Mouse (Mus musculus) bone marrow, adult 2 months (tissue): ENCODE measurements around the gene Cth. TPM values are rescaled to one million over a fixed set of nuclear protein-coding genes. Genes with fewer than 3 reads are reported as not detected.

Experiments
- H3K27ac ChIP-seq: fragments of 200-500 bp; 2 replicates; pipeline ENCODE4 v1.5.1; 2012; ENCODE audit warnings: low read depth, mild to moderate bottlenecking, control low read depth, inconsistent platforms, low read length; ENCODE audit not compliant: control insufficient read depth, poor library complexity, insufficient read depth
- H3K4me1 ChIP-seq: fragments of 200-500 bp; 2 replicates; pipeline ENCODE4 v1.6.1; 2011; ENCODE audit warnings: low read length; ENCODE audit not compliant: control insufficient read depth, insufficient read depth
- H3K4me3 ChIP-seq: fragments of 200-500 bp; replicated peaks from 2 replicates; pipeline ENCODE3; 2011; ENCODE audit warnings: mild to moderate bottlenecking, low read depth, low read length, control low read depth; ENCODE audit not compliant: control insufficient read depth
- CTCF ChIP-seq: fragments of 200-500 bp; IDR thresholded peaks from 2 replicates; pipeline ENCODE4 v1.5.1; 2011; ENCODE audit warnings: low read length, control low read depth; ENCODE audit not compliant: control insufficient read depth, insufficient read depth
- POLR2A ChIP-seq: fragments of 200-500 bp; IDR thresholded peaks from 2 replicates; pipeline ENCODE4 v1.6.1; 2011; ENCODE audit warnings: low read depth, mild to moderate bottlenecking, control low read depth, low read length, borderline replicate concordance; ENCODE audit not compliant: control insufficient read depth
- WGBS: fragments of 180-500 bp; shearing (Covaris S2); methylation state at CpG from one replicate; pipeline ENCODE4 v1.1.7; 2018; 5-methylcytosine and 5-hydroxymethylcytosine counted together
- polyA plus RNA-seq: library from polyadenylated mRNA; stranded (reverse); fragments of >200 nt; gene quantifications from 2 replicates; pipeline ENCODE4 v1.2.4, GENCODE M21; 2011; ENCODE audit warnings: low replicate concordance; ENCODE audit not compliant: missing spikeins, insufficient read depth, insufficient read length

Gene Cth
- polyA plus RNA-seq, 1 experiment = 23.4 TPM

DNA sequence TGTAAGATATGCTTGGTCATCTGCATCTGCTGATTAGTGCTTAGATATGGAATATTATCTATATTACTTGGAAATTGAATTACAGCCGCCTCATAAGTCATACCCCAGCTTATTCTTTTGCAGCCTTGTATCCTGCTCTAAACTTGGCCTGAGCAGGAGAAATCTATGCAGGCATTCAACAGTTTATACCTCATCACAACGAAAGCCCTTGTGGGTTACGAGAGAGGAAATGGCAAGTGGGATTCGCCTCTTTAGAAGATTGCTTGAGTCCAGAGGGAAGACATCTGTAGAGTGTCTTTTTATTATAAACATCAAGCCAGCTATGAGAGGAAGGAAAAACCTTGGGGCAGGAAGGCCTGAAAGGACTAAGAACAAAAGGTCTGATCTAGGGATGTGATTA lies 52.0 kb downstream of the Cth start:
- WGBS = 68% methylated on average over 4 of the region's 4 CpGs
- TF ChIP-seq CTCF = no peak
- no peak for TF ChIP-seq POLR2A

DNA sequence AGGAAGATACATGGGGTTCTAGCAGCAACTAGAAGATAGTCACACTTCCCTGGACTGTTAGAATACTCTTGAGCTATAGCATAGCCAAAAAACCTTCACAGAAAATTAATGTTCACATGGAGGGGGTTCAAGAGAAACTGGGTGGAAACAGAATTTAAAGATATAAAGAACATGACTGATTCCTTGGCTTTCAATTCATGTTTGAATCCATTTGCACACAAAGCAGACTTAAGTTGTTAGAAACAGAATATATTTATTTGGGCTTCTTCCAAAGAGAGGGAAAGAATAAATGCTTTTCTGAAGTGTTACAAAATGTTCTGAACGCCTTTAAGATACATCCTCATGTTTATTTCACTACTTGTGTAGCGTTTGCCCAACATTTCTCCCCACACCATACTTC lies 57.0 kb downstream of the Cth start:
- TF ChIP-seq POLR2A (no peak), CTCF (no peak)
- 77% methylated on average over 2 of the region's 2 CpGs for WGBS
- H3K4me1 ChIP-seq = no peaks in the 10 kb centered on the region
- no peak overlapping the region for H3K27ac ChIP-seq
- no peak overlapping the region for H3K4me3 ChIP-seq

More for the DNA sequence above, 52.0 kb downstream of the Cth start:
- Histone ChIP-seq H3K4me1 (no peaks in the 10 kb centered on the region), H3K4me3 (no peak overlapping the region), H3K27ac (no peak overlapping the region)

- WGBS = 55% methylated on average over 4 of the region's 4 CpGs
Measured at GRCm38 (mm10) chr3:157866251-157866650, 58.6 kb downstream of the Cth start.

GRCm38 (mm10) chr3:157865848-157866247 lies 59.0 kb downstream of the Cth start:
- Histone ChIP-seq H3K27ac (no peak overlapping the region), H3K4me3 (no peak overlapping the region), H3K4me1 (no peaks in the 10 kb centered on the region)
- TF ChIP-seq CTCF (no peak), POLR2A (no peak)
- WGBS = 64% methylated on average over 2 of the region's 2 CpGs

More at GRCm38 (mm10) chr3:157866251-157866650, 58.6 kb downstream of the Cth start:
- no peak overlapping the region for H3K4me3 ChIP-seq
- H3K27ac ChIP-seq = no peak overlapping the region
- no peaks in the 10 kb centered on the region for H3K4me1 ChIP-seq
- no peak for TF ChIP-seq POLR2A
- TF ChIP-seq CTCF = no peak

DNA sequence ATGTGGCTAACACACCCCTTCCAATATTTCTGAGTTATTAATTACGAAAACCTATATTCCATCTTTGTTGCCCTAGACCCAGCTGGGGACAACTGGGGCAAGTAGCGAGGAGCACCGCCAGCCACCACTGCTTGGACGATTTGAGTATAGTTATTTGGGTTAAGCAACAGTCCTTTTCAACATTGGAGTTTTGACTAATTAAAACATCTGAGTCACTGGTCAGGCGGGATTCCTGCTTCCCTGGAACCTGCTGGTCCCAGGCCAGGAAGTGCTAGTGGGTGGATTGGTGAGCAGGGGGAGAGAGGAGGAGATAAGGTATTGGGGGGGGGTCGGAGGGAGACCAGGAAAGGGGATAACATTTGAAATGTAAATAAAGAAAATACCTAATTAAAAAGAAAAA lies 59.4 kb downstream of the Cth start:
- Histone ChIP-seq H3K4me1 (no peaks in the 10 kb centered on the region), H3K27ac (no peak overlapping the region), H3K4me3 (no peak overlapping the region)
- WGBS = 69% methylated on average over 6 of the region's 6 CpGs
- TF ChIP-seq POLR2A (no peak), CTCF (no peak)

DNA sequence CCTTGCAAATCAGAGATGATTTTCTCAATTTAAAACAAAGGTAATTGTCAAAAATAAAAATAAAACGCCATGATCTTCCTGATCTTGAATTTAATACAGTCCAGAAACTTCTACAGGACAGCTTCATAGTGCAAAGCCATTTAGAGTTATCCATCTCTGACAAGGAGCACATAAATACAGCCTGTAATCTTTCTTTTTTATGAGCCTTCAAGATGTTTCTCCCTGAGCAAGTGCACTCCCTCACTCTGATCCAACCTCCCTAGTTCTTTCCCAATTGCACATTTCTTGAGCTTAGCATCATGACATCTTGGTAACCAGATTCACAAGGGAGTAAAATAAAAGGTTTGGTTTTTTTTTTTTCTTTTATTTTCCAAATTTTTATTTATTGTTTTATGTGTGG lies 72.1 kb downstream of the Cth start:
- Histone ChIP-seq H3K27ac (no peak overlapping the region), H3K4me1 (no peaks in the 10 kb centered on the region), H3K4me3 (no peak overlapping the region)
- WGBS = 45% methylated on average over 1 of the region's 1 CpGs
- TF ChIP-seq POLR2A (no peak), CTCF (no peak)

- WGBS = 49% methylated on average over 2 of the region's 2 CpGs
- Histone ChIP-seq H3K27ac (no peak overlapping the region), H3K4me1 (no peaks in the 10 kb centered on the region), H3K4me3 (no peak overlapping the region)
- TF ChIP-seq POLR2A (no peak), CTCF (no peak)
Measured at GRCm38 (mm10) chr3:157848503-157848902, 76.4 kb downstream of the Cth start.

- H3K4me1 ChIP-seq = no peaks in the 10 kb centered on the region; the same call in 1 of the 2 replicates
- H3K4me3 ChIP-seq = no peak overlapping the region
- H3K27ac ChIP-seq = no peak overlapping the region
- TF ChIP-seq POLR2A (no peak), CTCF (no peak)
- 65% methylated on average over 7 of the region's 7 CpGs for WGBS
Measured at GRCm38 (mm10) chr3:157847338-157848284, 77.3 kb downstream of the Cth start.

Other genes with a start within 250 kb of the Cth start
- gene Ankrd13c, start 22.2 kb upstream of the Cth start, polyA plus RNA-seq = 13.5 and 30.1 TPM in 2 replicates
- 164 and 180 TPM in 2 replicates for gene Srsf11, start 111.6 kb upstream of the Cth start, polyA plus RNA-seq
- gene Lrrc40, start 111.6 kb upstream of the Cth start, polyA plus RNA-seq = 8.5 and 9.3 TPM in 2 replicates